Mouse (Mus musculus) cerebellum, postnatal 36 days (tissue): ENCODE data around the gene Rabl6.

Source experiments
- DNase-seq, 2 experiments: peaks; one replicate each; pipeline ENCODE4 v3.0.0; 2021 to 2022; ENCODE audit warnings: mixed read lengths in 2 of 2

Gene Rabl6

GRCm38 (mm10) chr2:25607761-25608622 lies at the start of gene Rabl6:
Gene Rabl6 (minus strand): TSS chr2:25608521.
- peak; percentile 92 to 94 for DNase-seq

- DNase-seq, result no peak
Measured at GRCm38 (mm10) chr2:25657652-25658051, 49.3 kb upstream of the Rabl6 start, which contains the start of gene Lcn5. Gene Lcn5 (plus strand): TSS chr2:25657952.

- DNase-seq, result peak; percentile 51 to 53
Measured at GRCm38 (mm10) chr2:25657246-25657645, 48.9 kb upstream of the Rabl6 start.

GRCm38 (mm10) chr2:25656691-25657090 lies 48.4 kb upstream of the Rabl6 start:
- DNase-seq, result peak; percentile 16 to 18

GRCm38 (mm10) chr2:25654502-25654901 lies 46.2 kb upstream of the Rabl6 start:
- DNase-seq, result no peak

GRCm38 (mm10) chr2:25652902-25653301 lies 44.6 kb upstream of the Rabl6 start, which contains the start of gene Lcn8:
Gene Lcn8 (plus strand): TSS chr2:25653120.
- no peak for DNase-seq

- DNase-seq, result peak in 1 of 2 experiments; percentile 20
Measured at GRCm38 (mm10) chr2:25639890-25640289, 31.6 kb upstream of the Rabl6 start.

GRCm38 (mm10) chr2:25634046-25634445 lies 25.7 kb upstream of the Rabl6 start:
- no peak for DNase-seq

- no peak for DNase-seq
Measured at GRCm38 (mm10) chr2:25633616-25634015, 25.3 kb upstream of the Rabl6 start.

- DNase-seq, result no peak
Measured at GRCm38 (mm10) chr2:25628738-25629137, 20.4 kb upstream of the Rabl6 start.

GRCm38 (mm10) chr2:25627811-25628210 lies 19.5 kb upstream of the Rabl6 start, which contains the start of gene Fcna:
Gene Fcna (minus strand): TSS chr2:25628030.
- no peak for DNase-seq

GRCm38 (mm10) chr2:25625986-25626385 lies 17.7 kb upstream of the Rabl6 start:
- DNase-seq, result no peak

- DNase-seq, result peak; percentile 92 to 95
Measured at GRCm38 (mm10) chr2:25621229-25622200, 13.2 kb upstream of the Rabl6 start, which contains the start of gene Tmem141. Gene Tmem141 (minus strand): TSS chr2:25622005.

- DNase-seq, result no peak
Measured at GRCm38 (mm10) chr2:25620852-25621228, 12.5 kb upstream of the Rabl6 start.

- DNase-seq, result no peak
Measured at GRCm38 (mm10) chr2:25620386-25620785, 12.1 kb upstream of the Rabl6 start.

GRCm38 (mm10) chr2:25617578-25617977 lies 9.3 kb upstream of the Rabl6 start, which contains the start of gene Ccdc183:
Gene Ccdc183 (minus strand): TSS chr2:25617678.
- no peak for DNase-seq

- no peak for DNase-seq
Measured at GRCm38 (mm10) chr2:25616398-25616797, 8.1 kb upstream of the Rabl6 start.

- DNase-seq, result no peak
Measured at GRCm38 (mm10) chr2:25608671-25609070, 350 bp upstream of the Rabl6 start.

- peak in 1 of 2 experiments; percentile 35 for DNase-seq
Measured at GRCm38 (mm10) chr2:25602526-25602925, 5.8 kb downstream of the Rabl6 start.

GRCm38 (mm10) chr2:25600037-25600436 lies 8.3 kb downstream of the Rabl6 start:
- no peak for DNase-seq

- DNase-seq, result no peak
Measured at GRCm38 (mm10) chr2:25598749-25599148, 9.6 kb downstream of the Rabl6 start.

- no peak for DNase-seq
Measured at GRCm38 (mm10) chr2:25596765-25597510, 11.4 kb downstream of the Rabl6 start.
